Mouse (Mus musculus) kidney, adult 18-20 months (tissue): ENCODE measurements at regions not wholly inside any gene's neighbourhood (a gene's known extent, or its start where the extent isn't known, plus 50 kb on each side); places are given as distances from the start of the nearest gene placed in this dataset.

ENCODE experiments used
- DNase-seq: peaks from one replicate; pipeline ENCODE4 v3.0.0; 2021

- no peak for DNase-seq
These were observed 537.6 kb downstream of the Bcl11a start for GRCm38 (mm10) chr11:24615436-24615835.

DNA sequence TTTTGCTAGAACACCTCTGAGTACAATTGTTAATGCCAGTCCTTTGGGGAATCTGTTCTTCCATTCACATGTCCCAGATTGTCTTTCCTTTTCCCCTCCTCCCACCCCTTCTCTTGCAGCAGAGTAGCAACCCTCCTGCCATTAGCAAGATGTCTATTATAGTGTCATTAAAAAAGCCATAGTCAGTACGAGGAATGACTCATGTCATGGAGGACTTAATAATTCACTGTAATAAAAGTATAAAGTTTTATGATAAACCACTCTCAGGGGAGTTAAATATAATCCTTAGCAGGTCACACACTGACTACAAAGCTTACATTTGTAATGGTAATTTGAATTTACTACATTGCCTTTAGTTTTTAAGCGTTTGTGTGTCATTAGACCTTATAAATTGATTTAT is 540.7 kb downstream of the Bcl11a start:
- no peak for DNase-seq

- no peak for DNase-seq
These were observed 541.2 kb downstream of the Bcl11a start for GRCm38 (mm10) chr11:24619021-24619420.

DNA sequence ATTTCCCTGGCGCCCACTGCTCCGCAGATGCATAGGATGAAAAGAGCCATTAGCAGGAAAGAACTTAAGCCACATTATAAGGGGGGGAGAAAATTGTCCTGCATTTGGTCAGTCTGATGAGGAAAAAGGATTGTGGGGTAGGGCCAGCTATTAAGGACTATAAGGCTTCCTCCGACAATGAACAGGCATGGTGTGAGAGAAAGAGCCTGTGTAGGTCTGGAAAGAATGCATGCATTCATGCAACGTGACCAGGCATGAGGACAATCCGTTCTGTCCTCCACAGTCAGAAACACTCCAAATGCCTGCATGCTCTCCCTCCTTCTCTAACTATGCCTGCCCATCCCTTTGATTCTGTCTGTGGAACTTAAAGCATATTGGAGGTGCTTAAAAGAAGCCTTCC is 550.8 kb downstream of the Bcl11a start:
- DNase-seq = no peak

DNA sequence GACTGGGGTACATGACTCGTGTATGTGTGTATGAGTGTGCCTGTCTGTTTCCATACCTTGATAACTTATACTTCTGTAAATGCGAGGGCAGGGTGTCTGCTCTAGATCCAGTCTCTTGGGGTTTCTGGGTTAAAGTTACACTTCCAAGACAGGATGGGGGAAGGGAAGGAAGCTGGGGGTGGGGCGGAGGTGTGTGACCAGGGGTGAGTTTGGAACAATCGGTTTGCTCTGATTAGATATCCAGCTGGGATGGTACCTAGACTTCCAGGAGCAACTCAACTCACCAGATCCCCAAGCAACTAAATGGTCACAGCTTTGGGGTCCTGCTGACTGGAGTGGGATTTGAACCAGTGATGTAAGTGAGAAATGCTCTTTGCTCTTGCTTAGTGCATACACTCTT is 551.6 kb downstream of the Bcl11a start:
- no peak for DNase-seq

DNA sequence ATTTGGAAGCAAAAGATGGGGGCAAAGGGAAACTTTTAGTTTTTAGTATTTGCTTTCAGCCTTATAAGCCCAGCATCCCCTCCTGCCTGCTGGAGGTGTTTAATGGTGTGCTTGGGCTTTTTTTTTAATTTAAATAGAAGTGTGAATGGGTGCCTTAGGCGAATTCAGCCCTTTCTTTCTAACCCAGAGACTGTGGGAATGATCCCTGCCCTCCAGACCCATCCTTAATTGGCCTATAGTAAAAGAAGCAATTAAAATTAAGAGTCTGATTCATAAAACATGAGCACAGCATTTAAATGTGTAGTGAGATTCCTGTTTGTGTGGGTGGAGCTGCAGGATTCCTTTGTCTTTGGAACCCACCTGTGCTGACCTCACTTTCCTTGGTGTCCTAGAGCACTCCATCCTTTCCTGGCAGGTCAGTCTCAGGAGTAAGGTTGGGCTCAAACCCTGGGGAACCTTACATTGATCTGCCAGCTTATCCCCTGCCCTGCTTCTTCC is 552.6 kb downstream of the Bcl11a start:
- DNase-seq = no peak

GRCm38 (mm10) chr11:24631651-24632050 is 553.8 kb downstream of the Bcl11a start:
- DNase-seq = no peak

DNA sequence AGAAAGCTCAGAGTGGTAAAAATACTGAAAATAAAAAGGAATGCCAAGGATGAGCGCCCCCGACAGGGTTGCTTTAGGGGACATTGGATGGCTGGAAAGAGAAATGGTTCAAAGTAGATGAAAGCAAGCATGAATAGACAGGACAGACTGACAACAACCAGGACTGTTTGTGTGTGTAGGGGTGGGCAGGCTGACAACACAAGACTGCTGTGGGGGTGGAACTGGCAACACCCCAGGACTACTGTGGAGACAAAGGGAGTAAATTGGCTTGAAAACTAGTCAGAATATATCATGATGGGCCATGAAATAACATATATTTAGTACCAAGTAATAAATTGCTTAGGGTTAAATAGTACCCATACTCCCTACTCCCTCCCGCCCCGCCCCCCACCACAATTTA is 558.9 kb downstream of the Bcl11a start:
- no peak for DNase-seq

DNA sequence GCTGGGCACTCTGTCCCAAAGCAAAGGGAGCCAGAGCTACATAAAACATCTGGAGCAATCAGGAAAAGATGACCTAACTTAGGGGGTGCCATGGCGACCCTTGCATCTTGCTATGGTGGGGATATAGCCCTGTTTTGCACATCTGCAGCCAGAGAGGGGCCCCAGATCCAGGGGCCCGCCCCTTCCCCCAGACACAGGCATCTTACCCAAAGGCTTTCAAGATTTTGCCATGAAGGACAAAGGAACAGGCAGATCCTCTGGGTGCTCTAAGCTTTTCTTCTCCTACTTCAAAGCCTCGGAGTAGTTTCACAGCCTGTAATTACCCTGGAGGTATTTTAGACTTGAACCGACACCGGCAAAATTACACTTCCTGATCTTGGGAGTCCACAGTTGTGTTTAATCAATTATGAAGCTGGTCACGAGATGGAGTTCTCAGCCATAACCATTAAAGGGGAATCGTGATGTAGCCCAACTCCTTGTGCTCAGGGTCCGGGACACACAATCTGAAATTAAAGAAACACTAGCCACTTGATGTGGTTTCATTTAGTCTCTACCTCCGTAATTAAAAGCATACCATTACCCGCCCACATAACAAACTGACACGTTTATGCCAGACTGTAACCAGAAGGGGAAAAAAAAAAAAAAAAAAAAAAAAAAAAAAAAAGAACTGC is 565.7 kb downstream of the Bcl11a start:
- no peak for DNase-seq

DNA sequence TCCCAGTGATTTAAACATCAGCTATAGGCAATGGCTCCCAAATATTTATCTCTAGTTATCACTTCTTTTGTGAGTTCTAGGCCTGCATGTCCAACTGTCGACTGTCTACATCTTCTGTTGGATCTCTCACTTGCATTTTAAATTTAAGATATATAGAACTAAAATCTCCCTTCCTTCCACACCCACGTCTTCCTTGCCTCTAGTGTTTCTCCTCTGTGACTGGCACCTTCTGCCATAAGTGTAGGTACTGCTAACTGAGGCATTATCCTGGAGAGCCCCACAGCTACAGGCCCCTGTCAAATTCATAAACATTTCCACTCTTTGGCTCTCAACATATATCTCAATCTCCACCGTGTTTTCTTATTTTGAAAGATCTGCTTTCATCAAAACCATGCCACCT is 575.0 kb downstream of the Bcl11a start:
- DNase-seq = no peak

DNA sequence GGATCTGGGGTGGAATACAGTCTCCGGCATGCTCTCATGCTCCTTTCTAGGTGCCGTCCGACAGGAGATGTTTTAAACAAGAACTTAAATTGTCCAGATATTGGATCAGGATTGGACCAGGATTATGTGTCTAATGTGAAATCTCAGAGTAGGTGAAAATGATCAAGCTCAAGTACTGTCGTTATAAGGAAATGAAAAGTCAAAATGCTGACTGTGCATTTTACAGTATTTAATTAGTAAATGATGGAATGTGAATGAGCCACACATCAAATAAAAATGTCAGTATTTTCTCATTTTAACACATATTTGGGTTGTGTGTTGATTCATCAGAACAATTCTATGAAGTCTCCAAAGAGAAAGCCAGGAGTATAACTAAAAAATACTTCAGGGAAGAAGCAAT is 586.2 kb downstream of the Bcl11a start:
- no peak for DNase-seq

DNA sequence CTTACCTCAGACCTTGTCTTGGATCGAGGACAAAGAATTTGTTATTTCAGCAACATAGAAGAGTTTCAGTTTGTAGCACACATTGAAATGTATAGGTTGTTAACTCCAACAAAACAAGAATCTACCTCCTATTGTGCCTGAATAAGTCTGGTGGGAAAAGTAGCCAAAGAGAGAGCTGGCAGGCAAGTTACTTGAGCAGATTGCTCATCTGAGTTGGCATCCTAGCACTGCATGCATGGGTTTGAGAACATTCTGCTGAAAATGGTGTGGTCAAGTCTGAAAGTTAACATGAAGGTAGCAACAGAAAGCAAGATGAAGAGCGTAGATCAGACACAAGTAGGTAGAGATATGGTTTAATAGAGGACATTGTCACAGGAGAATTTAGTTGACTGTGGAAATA is 587.5 kb downstream of the Bcl11a start:
- DNase-seq = no peak

GRCm38 (mm10) chr11:24671662-24672061 is 593.8 kb downstream of the Bcl11a start:
- DNase-seq = no peak

GRCm38 (mm10) chr11:24673248-24674207 is 595.7 kb downstream of the Bcl11a start:
- no peak for DNase-seq

- DNase-seq = no peak
These were observed 596.3 kb downstream of the Bcl11a start for GRCm38 (mm10) chr11:24674208-24674571.

- DNase-seq = no peak
These were observed 599.2 kb downstream of the Bcl11a start for GRCm38 (mm10) chr11:24677016-24677415.

DNA sequence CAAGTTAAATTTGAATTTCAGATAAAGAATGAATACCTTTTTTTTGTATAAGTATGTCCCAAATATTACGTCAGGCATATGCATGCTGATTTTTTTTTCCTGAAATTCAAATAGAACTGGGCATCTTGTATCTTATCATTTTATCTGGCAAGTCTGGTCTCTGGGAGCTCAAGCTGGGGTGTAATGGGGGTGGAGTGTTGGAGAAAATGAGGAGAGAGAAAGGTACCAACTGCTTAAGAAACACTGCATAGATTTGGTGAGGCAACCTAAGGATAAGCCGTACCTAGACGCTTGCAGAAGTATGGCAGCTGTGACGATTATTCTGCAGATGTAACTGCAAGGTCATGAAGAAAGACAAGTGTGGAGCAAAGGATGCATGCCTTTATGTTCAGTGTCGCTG is 601.7 kb downstream of the Bcl11a start:
- DNase-seq = no peak

DNA sequence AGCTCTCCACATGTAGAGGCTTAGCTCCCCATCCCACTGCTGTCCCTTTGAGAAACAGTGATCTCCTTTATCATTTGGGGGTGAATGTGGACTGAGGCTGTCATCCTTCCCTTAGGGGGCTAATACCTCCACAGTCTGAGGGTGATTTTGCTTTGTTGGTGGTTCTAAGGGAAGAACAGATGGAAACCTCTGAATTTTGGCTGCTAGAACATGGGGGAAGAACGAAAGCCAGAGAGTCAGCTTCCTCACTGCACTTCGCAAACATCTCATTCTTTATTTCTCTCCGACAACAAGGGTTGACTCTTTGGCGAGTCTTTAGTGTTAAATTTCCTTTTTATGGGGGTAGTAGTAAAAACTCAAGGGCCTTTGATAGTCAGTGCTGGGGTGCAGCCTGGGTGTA is 604.6 kb downstream of the Bcl11a start:
- no peak for DNase-seq

- DNase-seq = no peak
These were observed 608.0 kb downstream of the Bcl11a start for GRCm38 (mm10) chr11:24685545-24686467.

DNA sequence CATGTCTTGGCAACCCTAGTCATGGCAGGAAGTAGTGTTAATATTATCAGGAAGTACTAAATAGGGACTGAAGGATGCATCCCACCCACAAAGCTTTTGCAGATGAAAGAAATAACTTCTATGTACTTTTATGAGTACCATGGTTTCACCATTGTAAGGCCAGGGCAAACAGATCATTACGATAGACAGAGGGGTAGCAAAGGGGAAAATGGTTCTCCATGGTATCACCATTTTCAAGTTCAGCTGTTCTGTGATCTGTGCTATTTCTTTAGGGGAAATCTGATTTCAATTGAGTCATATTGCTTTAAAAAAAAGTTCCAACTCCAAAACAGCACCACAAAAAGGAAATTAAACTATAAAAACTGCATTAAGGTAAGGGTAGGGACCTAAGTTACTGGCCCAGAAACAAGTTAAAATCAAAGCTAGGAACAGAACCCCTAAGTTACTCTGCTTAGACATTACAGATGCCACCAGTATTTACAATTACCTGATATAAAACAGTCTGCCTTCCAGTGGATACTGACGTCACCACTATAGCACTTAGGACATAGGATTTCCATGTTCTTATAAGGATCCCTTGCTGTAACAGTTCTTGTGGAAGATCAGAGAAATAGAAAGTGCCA is 610.4 kb downstream of the Bcl11a start:
- no peak for DNase-seq

GRCm38 (mm10) chr11:24689807-24690333 is 612.0 kb downstream of the Bcl11a start:
- DNase-seq = peak; percentile 12

DNA sequence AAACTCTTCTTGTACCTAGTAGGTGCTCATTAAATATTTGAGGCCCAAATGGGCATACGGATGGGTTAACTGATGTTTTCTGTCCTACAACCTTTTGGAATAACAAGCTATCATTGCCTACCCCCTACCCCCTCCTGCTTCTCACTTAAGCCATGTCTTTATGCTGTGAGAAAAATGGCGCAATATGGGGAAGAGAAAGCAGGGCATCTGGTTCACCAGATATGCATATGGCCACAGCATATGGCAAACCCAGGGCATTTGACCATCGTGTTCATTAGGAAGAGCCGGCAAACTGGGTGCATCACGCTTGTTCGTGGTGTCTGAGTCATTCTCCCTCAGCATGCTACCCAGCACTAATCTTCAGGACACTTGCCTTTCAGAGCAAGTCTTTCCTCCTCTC is 616.1 kb downstream of the Bcl11a start:
- no peak for DNase-seq
